Mouse (Mus musculus) spleen, adult 12 weeks (tissue): ENCODE measurements around the gene Prdx5.

Experiments
- DNase-seq: peaks from one replicate; pipeline ENCODE4 v3.0.0; 2022; ENCODE audit warnings: low spot score

Gene Prdx5

DNA sequence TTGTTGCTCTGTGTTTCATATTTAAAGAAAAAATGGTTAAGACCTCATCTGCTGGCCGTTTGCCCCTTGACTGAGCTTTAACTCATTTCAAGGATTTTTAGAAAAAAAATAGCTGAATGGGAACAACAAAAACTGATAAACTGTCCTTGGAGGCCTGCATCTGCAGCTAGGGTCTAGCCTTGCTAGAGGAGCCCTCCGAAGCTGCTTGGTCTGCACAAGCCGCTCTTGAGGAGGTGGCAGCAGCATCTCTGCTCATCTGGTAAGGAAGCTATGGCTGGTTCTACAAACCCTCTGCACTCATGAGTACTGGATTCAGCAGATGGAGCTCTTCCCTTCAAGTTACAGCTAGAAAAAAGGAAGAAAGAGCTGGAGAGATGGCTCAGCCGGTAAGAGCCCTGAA is 31.9 kb downstream of the Prdx5 start:
- no peak for DNase-seq

DNA sequence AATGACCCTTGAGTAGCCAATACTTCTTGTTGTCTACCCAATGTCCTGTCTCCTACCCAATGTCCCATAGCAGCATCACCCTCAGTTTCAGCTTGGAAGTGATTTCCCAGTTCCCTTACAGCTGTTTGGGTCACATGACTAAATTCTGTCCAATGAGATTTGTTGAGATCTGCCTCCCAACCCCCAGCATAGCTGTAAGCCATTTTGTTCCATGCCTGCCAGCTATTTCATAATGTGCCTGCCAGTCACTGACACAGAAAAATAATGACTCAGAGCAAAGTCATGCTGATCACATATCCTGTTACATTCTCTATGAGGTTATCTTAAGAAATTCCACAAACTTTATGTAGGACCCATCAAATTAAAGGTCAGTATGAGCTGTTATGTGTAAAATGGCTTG is 33.1 kb downstream of the Prdx5 start:
- no peak for DNase-seq

DNA sequence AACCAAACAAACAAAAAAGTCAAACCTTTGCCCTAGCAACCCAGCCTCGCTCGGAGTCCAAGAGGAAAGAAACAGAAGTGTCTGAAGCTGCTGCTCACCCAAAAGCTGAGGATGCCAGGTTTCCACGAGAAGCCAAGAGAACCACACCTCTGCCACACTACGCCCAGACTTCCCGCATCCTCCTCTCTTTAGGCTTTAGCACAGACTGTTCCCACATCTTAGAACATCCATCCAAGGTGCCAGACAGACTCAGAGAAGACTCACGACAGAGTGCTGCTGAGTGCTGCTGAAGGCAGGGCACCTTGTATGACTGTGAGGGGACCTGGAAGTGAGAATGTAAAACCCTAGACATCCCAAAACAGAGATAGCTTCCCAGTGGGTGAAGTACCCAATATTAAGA is 34.1 kb downstream of the Prdx5 start:
- DNase-seq: no peak

DNA sequence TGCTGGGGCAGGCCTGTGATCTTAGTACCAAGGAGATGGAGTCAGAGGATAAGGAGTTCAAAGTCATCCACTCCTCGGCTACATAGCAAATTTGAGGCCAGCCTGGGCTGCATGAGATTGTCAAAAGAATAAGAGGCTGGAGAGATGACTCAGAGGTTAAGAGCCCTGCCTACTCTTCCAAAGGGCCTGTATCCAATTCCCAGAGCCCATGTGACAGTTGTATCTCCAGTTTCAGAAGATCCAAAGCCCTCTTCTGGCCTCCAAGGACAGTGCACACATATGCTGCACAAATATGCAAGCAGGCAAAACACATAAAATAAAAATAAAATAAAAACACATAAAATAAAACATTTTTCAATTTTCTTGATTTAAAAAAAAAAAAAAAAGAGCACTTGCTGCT is 35.6 kb downstream of the Prdx5 start:
- no peak for DNase-seq

DNA sequence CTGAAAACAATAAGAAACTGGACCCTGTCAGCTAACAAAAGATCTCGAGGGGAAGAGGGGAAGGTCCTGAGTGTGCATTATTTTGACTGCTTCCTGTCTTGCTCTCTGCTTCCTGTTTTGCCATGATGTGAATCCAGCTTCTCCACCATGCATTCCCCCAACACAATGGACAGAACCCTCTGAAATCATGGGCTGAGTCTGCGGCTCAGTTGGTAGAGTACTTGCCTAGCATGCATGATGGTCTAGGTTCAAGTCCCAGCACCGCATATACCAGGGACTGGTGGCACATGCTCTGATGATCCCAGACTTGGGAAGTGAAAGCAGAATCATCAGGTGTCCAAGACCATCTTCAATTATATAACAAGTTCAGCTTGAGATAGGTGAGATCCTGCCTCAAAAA is 37.2 kb downstream of the Prdx5 start:
- no peak for DNase-seq

DNA sequence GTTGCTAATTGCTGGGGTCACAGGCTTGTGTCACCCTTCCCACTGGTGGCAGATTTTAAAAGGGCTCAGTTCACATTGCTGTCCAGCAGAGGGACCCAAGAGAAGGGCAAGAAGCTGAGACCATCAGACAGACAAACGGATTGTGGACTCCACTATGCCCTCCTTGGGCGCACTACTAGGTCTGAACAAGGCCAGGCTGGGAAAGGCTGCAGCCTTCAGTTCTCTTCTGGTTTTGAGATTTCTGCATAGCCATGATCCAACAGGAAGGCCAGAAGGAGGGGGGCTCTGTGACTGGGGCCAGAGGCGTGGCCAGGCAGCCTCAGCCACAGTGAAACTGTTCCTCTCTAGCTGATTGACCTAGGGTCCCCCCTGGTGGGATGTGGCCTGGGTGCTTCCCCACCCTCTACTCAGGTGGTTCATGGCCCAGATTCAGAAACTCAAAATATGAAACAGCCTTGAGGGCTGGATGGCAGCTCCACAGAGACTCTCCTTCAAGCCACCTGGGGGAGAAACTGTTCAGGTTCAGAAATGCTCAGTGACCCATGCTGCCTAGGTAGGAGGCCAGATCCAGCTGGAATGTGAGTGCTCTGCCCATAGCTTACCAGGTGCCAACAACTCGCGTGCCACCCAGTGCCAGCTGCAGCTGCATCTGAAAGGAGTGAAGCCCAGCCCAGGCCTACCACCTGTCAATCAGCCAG is 38.2 kb downstream of the Prdx5 start:
- DNase-seq: no peak

DNA sequence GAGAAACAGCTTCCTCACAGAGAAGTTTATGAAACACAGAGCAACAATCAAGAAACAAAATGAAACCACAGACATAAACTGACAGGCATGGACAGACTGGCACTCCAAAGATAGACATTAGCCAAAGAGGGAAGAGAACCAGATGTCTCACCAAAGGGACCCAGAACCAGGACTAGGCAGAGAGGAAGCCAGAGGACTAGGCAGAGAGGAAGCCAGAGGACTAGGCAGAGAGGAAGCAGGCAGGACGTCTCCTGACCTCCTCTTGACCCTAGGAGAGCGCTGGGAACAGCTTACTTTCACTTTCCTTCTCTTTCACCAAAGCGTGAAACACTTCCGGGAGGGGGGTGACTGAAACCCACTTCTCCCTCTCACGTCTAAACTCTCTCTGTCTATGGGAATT is 40.6 kb downstream of the Prdx5 start:
- DNase-seq: peak; percentile 47

DNA sequence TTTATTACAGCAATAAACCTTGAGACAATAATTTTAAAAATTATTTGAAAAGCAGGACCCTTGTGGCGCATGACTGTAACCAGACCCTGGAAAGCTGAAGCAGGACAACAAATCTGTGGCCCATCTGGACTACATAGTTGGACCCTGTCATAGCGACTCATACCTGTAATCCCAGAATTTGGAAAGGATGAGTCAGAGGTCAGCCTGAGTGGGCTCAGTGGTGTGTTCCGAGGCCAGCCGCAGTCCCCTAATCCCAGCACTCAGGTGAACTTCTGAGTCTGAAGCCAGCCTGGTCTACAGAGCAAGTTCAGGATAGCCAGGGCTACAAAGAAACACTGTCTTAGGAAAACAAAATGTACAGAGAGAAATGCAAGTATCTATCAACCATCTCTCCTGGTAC is 48.5 kb downstream of the Prdx5 start:
- no peak for DNase-seq

DNA sequence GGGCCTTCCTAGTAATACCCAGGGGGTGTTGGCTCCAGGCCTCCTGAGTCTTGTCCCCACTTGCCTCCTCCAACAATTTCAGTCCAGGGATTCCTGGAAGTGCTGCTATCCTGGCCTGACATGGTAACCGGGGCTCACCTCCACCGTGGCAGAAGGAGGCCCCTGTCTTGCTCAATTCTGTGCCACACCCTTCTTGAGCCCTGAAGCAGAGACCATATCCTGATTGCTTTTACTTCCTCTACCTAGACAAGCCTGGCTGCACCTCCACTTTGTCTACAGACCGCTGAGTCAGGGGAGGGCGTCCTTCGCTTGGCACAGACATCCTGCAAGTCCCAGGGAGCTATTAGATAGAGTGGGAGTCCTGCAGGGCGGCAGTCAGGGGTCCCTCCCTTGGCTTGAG is 49.2 kb downstream of the Prdx5 start:
- no peak for DNase-seq

DNA sequence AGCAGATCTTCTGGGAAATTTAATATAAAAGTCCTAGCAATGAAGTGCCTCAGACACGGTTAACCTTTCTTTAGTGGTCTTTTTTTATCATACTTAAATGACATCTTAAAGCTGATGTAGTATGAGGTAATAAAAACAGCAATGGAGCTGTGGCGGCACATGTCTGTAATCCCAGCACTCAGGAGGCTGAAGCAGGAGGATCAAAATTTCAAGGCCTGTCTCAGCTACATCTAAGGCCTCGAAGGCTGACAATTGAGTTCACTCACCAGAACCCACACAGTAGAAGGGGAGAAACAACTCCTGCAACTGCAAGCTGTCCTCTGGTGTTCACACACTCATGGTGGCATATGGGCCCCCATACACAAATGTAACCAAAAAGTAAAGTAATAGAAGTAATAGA is 49.9 kb downstream of the Prdx5 start:
- DNase-seq: no peak

DNA sequence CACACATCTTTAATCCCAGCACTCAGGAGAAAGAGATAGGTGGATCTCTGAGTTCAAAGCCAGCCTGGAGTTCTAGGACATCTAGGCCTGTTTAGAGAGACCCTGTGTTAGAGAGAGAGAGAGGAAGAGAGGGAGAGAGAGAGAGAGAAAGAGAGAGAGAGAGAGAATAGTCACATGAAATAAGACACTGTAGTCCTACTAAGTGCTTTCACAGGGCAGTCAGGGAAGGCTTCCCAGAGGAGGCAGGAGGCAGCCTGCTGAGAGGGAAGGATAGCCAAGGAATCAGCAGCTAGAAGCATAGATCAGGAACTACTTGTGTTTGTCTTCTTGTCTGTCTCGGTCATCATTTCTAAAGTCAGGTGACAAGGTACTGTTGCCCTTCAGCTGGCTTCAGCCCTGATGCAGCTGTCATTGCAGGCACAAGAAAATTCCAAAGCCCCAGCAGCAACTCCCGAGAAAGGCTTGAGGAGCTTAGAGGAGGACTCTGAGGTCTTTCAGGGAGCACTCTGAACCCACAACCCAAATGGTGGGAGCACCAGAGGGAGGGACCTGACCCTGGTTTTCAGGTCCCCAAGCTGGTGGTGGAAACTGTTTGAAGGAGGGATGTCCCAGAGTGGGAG is 50.8 kb downstream of the Prdx5 start:
- no peak for DNase-seq

DNA sequence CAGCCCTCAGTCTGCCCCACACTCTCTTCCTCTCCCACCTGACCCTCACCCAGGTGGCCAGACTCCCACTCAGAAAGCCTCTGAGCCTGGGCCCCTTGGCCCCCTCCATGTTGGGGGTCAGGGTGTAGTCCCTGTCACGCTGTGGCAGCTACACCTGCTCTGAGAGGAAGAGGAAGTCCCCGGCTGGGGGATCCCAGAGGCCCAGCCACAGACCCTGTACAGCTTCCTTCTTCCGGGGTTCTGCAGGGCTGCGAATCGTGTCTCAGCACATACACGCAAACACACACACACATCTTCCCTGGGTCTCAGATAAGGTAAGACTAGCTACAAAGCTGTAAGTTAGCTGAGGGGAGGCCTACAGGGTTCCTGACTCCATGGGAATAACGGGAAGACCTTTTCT is 51.9 kb downstream of the Prdx5 start, which contains the start of gene Ccdc88b:
TSS of gene Ccdc88b (minus strand) at position 181 of the 400 bp plus-strand sequence.
- peak; percentile 56 for DNase-seq

DNA sequence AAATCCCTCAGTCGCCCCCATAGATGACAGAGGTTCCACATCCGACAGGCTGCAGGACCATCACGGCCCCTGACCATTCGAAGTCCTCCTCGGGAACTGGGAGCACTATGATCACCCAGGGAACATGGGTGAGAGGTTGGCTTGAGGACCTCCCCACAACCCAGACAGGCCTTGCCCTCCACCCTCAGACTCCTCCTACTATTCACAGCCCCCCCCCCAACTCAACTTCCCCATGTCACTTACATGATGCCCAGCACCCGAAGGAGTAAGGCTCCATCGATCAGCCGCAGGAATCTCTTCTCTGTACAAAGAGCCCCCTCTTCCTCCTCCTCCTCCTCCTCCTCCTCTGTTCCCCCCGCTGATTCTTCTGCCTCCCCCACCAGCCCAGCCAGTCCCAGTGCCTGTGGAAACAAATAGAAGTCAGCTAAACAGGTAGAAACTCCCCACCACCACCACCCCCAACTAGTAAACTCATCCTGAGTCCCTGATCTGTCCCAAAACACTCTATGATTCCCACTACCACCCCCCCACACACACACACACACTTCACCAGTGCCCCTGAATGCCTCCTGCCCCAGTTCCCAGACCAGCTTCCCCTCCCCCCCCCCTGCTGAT is 52.4 kb downstream of the Prdx5 start:
- no peak for DNase-seq

DNA sequence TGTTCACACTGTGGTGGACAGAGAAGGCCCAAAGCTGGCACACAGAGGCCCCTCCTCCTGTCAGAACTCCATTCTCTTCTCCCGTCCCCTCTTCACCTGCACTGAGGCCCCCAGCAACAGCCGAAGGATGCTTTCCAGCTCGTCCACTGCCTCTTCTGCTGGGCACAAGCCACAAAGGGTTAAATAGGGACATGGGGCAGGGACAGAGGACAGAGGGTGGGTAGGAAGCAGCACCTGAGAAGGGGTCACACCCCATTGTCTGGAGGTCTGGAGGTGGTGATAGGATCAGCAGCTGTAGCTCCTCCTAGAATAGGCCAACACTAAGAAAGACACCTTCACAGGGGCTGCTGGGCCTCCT is 52.9 kb downstream of the Prdx5 start:
- DNase-seq: no peak
